Mouse (Mus musculus) embryonic facial prominence, embryonic 11.5 days (tissue): ENCODE measurements around the gene Atp12a. TPM values are rescaled to one million over a fixed set of nuclear protein-coding genes. Genes with fewer than 3 reads are reported as not detected.

Experiments
- ATAC-seq: fragments of 200-750 bp; cut with Nextera tagmentation; replicated peaks from 2 replicates; pipeline ENCODE4 v1.8.0; 2017; ENCODE audit warnings: low read depth; ENCODE audit not compliant: insufficient number of reproducible peaks, low FRiP score, low TSS enrichment
- DNase-seq: peaks from one replicate; pipeline ENCODE4 v3.0.0-alpha.2; 2015; ENCODE audit warnings: low spot score
- H3K27ac ChIP-seq: fragments of 300-500 bp; sonication (generic); replicated peaks from 2 replicates; pipeline ENCODE4 v1.5.1; 2014; ENCODE audit warnings: mild to moderate bottlenecking, low read depth, low read length, control low read depth
- H3K27me3 ChIP-seq: fragments of 300-500 bp; sonication (generic); 2 replicates; pipeline ENCODE4 v1.6.1; 2014; ENCODE audit warnings: mild to moderate bottlenecking, low read length, moderate library complexity, mixed read lengths; ENCODE audit not compliant: control insufficient read depth, insufficient read depth
- H3K36me3 ChIP-seq: fragments of 300-500 bp; sonication (generic); replicated peaks from 2 replicates; pipeline ENCODE4 v1.6.1; 2014; ENCODE audit warnings: low read depth, mild to moderate bottlenecking, low read length, moderate library complexity, mixed read lengths; ENCODE audit not compliant: control insufficient read depth, insufficient read depth
- H3K4me1 ChIP-seq: fragments of 300-500 bp; sonication (generic); 2 replicates; pipeline ENCODE4 v1.6.1; 2014; ENCODE audit warnings: low read length, mixed read lengths; ENCODE audit not compliant: control insufficient read depth, insufficient read depth
- H3K4me2 ChIP-seq: fragments of 300-500 bp; sonication (generic); 2 replicates; pipeline ENCODE4 v1.6.1; 2014; ENCODE audit warnings: low read depth, mild to moderate bottlenecking, control low read depth, low read length, moderate library complexity
- H3K4me3 ChIP-seq: fragments of 300-500 bp; sonication (generic); 2 replicates; pipeline ENCODE4 v1.5.1; 2014; ENCODE audit warnings: low read depth, low read length, control low read depth
- H3K9ac ChIP-seq: fragments of 300-500 bp; sonication (generic); replicated peaks from 2 replicates; pipeline ENCODE4 v1.6.1; 2014; ENCODE audit warnings: mild to moderate bottlenecking, control low read depth, low read length
- H3K9me3 ChIP-seq: fragments of 300-500 bp; sonication (generic); replicated peaks from 2 replicates; pipeline ENCODE4 v1.6.1; 2016; ENCODE audit warnings: mild to moderate bottlenecking, low read length, inconsistent platforms, mixed read lengths; ENCODE audit not compliant: control insufficient read depth
- WGBS: fragments of 180-500 bp; shearing (Covaris S2); extraction: QIAGEN DNeasy Blood & Tissue Kit; methylation state at CpG from one replicate; pipeline ENCODE4 v1.1.7; 2014; 5-methylcytosine and 5-hydroxymethylcytosine counted together
- polyA plus RNA-seq: library from polyadenylated mRNA; unstranded; fragments of >200 nt; fragmentation: Nextera tagmentation; extraction: Ambion mirVana; gene quantifications from 2 replicates; pipeline ENCODE4 v1.2.1, GENCODE M21; 2014

Atp12a gene
- polyA plus RNA-seq, 1 experiment from 2014 or later = 0.13 TPM

- H3K4me3 ChIP-seq = no peak overlapping the region
- DNase-seq (no peak), ATAC-seq (no peak)
- no peaks in the 10 kb centered on the region for H3K27me3 ChIP-seq
- 73% methylated on average over 4 of the region's 4 CpGs for WGBS
- H3K9ac ChIP-seq = no peak overlapping the region
- no peaks in the 10 kb centered on the region for H3K9me3 ChIP-seq
- no peaks in the 10 kb centered on the region for H3K4me1 ChIP-seq
- H3K36me3 ChIP-seq = no peaks in the 10 kb centered on the region
- no peak overlapping the region for H3K4me2 ChIP-seq
- H3K27ac ChIP-seq = no peak overlapping the region
These were observed 17.5 kb downstream of the Atp12a start for GRCm38 (mm10) chr14:56382366-56382765.

- Histone ChIP-seq H3K9ac (no peak overlapping the region), H3K9me3 (no peaks in the 10 kb centered on the region), H3K27ac (no peak overlapping the region), H3K4me1 (no peaks in the 10 kb centered on the region), H3K27me3 (no peaks in the 10 kb centered on the region), H3K4me2 (no peak overlapping the region), H3K4me3 (no peak overlapping the region), H3K36me3 (no peaks in the 10 kb centered on the region)
- DNase-seq = no peak
- WGBS = 81% methylated on average over 3 of the region's 3 CpGs
- ATAC-seq = no peak
These were observed 25.4 kb downstream of the Atp12a start for GRCm38 (mm10) chr14:56390247-56390646.

- Histone ChIP-seq H3K9ac (no peak overlapping the region), H3K36me3 (no peaks in the 10 kb centered on the region), H3K4me1 (no peaks in the 10 kb centered on the region), H3K4me3 (no peak overlapping the region), H3K27me3 (no peaks in the 10 kb centered on the region), H3K9me3 (no peaks in the 10 kb centered on the region), H3K4me2 (no peak overlapping the region), H3K27ac (no peak overlapping the region)
- no peak for DNase-seq
- no peak for ATAC-seq
- 20% methylated on average over 2 of the region's 2 CpGs for WGBS
These were observed 28.9 kb downstream of the Atp12a start for GRCm38 (mm10) chr14:56393704-56394312.

GRCm38 (mm10) chr14:56398001-56398400 lies 33.1 kb downstream of the Atp12a start:
- Histone ChIP-seq H3K36me3 (no peaks in the 10 kb centered on the region), H3K27ac (no peak overlapping the region), H3K4me3 (no peak overlapping the region), H3K9ac (no peak overlapping the region), H3K4me2 (no peak overlapping the region), H3K27me3 (no peaks in the 10 kb centered on the region), H3K4me1 (no peaks in the 10 kb centered on the region), H3K9me3 (no peaks in the 10 kb centered on the region)
- ATAC-seq = no peak
- peak; percentile 56 for DNase-seq

- H3K4me3 ChIP-seq = no peak within 1 kb of the TSS
- no peak for ATAC-seq
- 0 out of 2 replicates have a peak within 1 kb of the TSS, but pooled peaks have one; percentile 2 for H3K4me2 ChIP-seq
- H3K4me1 ChIP-seq = no peaks in the 10 kb centered on the region
- no peak within 1 kb of the TSS for H3K27ac ChIP-seq
- no peaks in the 10 kb centered on the region for H3K27me3 ChIP-seq
- no peak for DNase-seq
- H3K9ac ChIP-seq = no peak within 1 kb of the TSS
- no peaks in the 10 kb centered on the region for H3K9me3 ChIP-seq
- H3K36me3 ChIP-seq = no peaks in the 10 kb centered on the region
- WGBS = 64% methylated on average over 34 of the region's 34 CpGs
These were observed 37.6 kb downstream of the Atp12a start, which contains the start of gene Rnf17 for GRCm38 (mm10) chr14:56402311-56403071. Gene Rnf17, plus strand, starts transcription at chr14:56402581.

- H3K27me3 ChIP-seq = no peaks in the 10 kb centered on the region
- no peaks in the 10 kb centered on the region for H3K9me3 ChIP-seq
- H3K4me3 ChIP-seq = no peak overlapping the region
- no peak for ATAC-seq
- H3K36me3 ChIP-seq = no peaks in the 10 kb centered on the region
- DNase-seq = no peak
- H3K9ac ChIP-seq = no peak overlapping the region
- H3K4me2 ChIP-seq = no peak overlapping the region
- no peaks in the 10 kb centered on the region for H3K4me1 ChIP-seq
- WGBS = 86% methylated on average over 2 of the region's 2 CpGs
- no peak overlapping the region for H3K27ac ChIP-seq
These were observed 38.2 kb downstream of the Atp12a start for GRCm38 (mm10) chr14:56403072-56403375.

Other genes starting within 250 kb of the Atp12a start
- gene Gzme, start 244.4 kb upstream of the Atp12a start, polyA plus RNA-seq = not detected in 2 replicates
- not detected in 2 replicates for gene Gzmd, start 232.5 kb upstream of the Atp12a start, polyA plus RNA-seq
- not detected in 2 replicates for gene Gzmg, start 205.5 kb upstream of the Atp12a start, polyA plus RNA-seq
- gene Gzmn, start 190.5 kb upstream of the Atp12a start, polyA plus RNA-seq = not detected in 2 replicates
- not detected in 2 replicates for gene Gzmf, start 153.7 kb upstream of the Atp12a start, polyA plus RNA-seq
- not detected in 2 replicates for gene Gzmc, start 130.4 kb upstream of the Atp12a start, polyA plus RNA-seq
- gene Gzmb, start 102.8 kb upstream of the Atp12a start, polyA plus RNA-seq = not detected in 2 replicates
- gene Rnf17, start 37.5 kb downstream of the Atp12a start, polyA plus RNA-seq = 1.3 and 2.6 TPM in 2 replicates
- 21.7 and 26.0 TPM in 2 replicates for gene Cenpj, start 210.4 kb downstream of the Atp12a start, polyA plus RNA-seq
- 1.0 and 1.3 TPM in 2 replicates for gene Parp4, start 210.6 kb downstream of the Atp12a start, polyA plus RNA-seq